Mouse (Mus musculus): Measurements from ENCODE around the gene Pld3. TPM values are rescaled to one million over a fixed set of nuclear protein-coding genes. Genes with fewer than 3 reads are reported as not detected.
A peak's percentile ranks its signal among the peaks of the same experiment; 100 is the strongest.

Pld3 gene
- total RNA-seq (2021) = 100 to 1,000 TPM; 877 to 885 TPM

- peak; percentile 97 to 99 for DNase-seq (ENCODE audit: low spot score in 2 of 2)
Measured at GRCm38 (mm10) chr7:27552931-27553513, at the start of gene Pld3, which contains the start of gene 2310022A10Rik. Gene Pld3 (minus strand): TSS chr7:27553218. Gene 2310022A10Rik (plus strand): TSS chr7:27553233.

GRCm38 (mm10) chr7:27602161-27602560 lies 49.1 kb upstream of the Pld3 start:
- intact Hi-C loops (cut with DNase I) = loop anchor here (1.0 kb wide), 1 partner anchor 19 kb away; no protein-coding TSS in a partner anchor
- DNase-seq (ENCODE audit: low spot score in 2 of 2) = peak in 1 of 2 experiments; percentile 77

More at GRCm38 (mm10) chr7:27552931-27553513, at the start of gene Pld3, which contains the start of gene 2310022A10Rik:
- intact Hi-C loops (cut with DNase I) = no loop called here

- DNase-seq (ENCODE audit: low spot score in 2 of 2) = peak; percentile 79 to 98
- intact Hi-C loops (cut with DNase I) = loop anchor here (1.0 to 2.0 kb wide), 3 partner anchors 10 to 53 kb away; partner anchors contain the start of gene Akt2
Measured at GRCm38 (mm10) chr7:27601628-27602027, 48.6 kb upstream of the Pld3 start.

DNA sequence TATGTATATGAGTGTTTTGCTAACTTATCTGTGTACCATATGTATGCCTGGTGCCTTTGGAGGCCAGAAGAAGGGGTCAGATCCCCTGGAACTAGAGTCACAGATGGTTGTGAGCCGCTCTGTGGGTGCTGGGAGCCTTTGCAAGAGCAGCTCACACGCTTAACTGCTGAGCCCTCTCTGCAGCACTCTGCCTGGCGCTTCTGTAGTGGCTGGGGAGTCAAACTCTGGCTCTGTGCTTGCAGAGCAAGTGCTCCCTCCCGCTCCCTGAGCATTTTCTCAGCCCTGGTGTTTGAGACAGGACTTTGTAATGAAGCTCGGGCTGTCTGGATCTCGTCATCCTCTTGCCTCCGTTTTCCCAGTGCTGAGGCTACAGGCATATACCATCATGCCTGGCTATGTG lies 45.0 kb upstream of the Pld3 start:
- intact Hi-C loops (cut with DNase I) = no loop called here
- peak in 1 of 2 experiments; percentile 66 for DNase-seq (ENCODE audit: low spot score in 2 of 2)

GRCm38 (mm10) chr7:27596586-27597503 lies 43.8 kb upstream of the Pld3 start:
- DNase-seq (ENCODE audit: low spot score in 2 of 2) = no peak

GRCm38 (mm10) chr7:27592934-27593645 lies 40.1 kb upstream of the Pld3 start:
- intact Hi-C loops (cut with DNase I) = loop anchor here (2.0 kb wide), 1 partner anchor 62 kb away; no protein-coding TSS in a partner anchor
- DNase-seq (ENCODE audit: low spot score in 2 of 2) = no peak

More at GRCm38 (mm10) chr7:27596586-27597503, 43.8 kb upstream of the Pld3 start:
- intact Hi-C loops (cut with DNase I) = no loop called here

DNA sequence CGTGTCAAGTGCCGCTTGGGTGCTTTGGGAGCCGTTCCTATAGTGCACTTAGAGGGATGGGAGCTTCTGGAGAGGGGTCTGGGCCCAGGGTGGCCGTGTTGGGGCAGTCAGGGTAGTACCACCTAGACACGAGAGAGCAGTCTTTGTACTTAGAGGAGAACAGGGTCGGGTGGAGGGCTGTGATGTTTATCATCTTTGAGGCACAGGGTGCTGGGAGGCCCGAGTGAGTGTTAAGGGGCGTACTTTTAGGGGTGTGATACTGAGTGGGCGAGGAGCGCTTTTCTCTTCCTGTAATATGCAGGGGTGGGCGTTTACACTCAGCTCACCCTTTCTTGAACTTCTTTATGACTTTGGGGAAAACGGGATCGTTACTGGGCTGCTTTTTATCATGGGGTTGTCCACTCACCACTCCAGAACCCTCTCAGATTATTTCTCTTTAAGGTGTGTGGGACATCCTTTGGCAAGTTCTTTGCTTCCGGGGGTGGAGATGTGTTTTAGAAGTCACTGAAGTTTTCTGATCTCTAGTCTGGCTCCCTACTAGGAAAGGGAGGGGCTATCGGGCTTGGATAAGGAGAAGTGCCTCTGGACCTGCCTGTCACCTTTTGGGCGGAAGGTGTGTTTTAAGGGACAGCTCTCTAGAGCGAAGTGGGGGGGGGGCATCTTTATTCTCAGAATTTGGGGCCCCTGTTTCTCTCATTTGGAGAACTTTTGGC lies 39.4 kb upstream of the Pld3 start:
- intact Hi-C loops (cut with DNase I) = loop anchor here (2.0 kb wide), 1 partner anchor 62 kb away; no protein-coding TSS in a partner anchor

GRCm38 (mm10) chr7:27591266-27592216 lies 38.5 kb upstream of the Pld3 start, which contains the start of gene Akt2:
Gene Akt2 (plus strand): TSS chr7:27591552.
- peak; percentile 92 to 98 for DNase-seq (ENCODE audit: low spot score in 2 of 2)
- intact Hi-C loops (cut with DNase I) = loop anchor here (1.0 to 2.0 kb wide), 2 partner anchors 10 to 63 kb away; no protein-coding TSS in a partner anchor

More for the DNA sequence above, 39.4 kb upstream of the Pld3 start:
- peak in 1 of 2 experiments; percentile 75 for DNase-seq (ENCODE audit: low spot score in 2 of 2)

GRCm38 (mm10) chr7:27590566-27591213 lies 37.7 kb upstream of the Pld3 start:
- intact Hi-C loops (cut with DNase I) = loop anchor here (1.0 kb wide), 1 partner anchor 11 kb away; no protein-coding TSS in a partner anchor
- DNase-seq (ENCODE audit: low spot score in 2 of 2) = no peak

GRCm38 (mm10) chr7:27590088-27590487 lies 37.1 kb upstream of the Pld3 start:
- intact Hi-C loops (cut with DNase I) = no loop called here
- DNase-seq (ENCODE audit: low spot score in 2 of 2) = no peak

- DNase-seq (ENCODE audit: low spot score in 2 of 2) = no peak
- intact Hi-C loops (cut with DNase I) = no loop called here
Measured at GRCm38 (mm10) chr7:27587741-27588140, 34.7 kb upstream of the Pld3 start.

DNA sequence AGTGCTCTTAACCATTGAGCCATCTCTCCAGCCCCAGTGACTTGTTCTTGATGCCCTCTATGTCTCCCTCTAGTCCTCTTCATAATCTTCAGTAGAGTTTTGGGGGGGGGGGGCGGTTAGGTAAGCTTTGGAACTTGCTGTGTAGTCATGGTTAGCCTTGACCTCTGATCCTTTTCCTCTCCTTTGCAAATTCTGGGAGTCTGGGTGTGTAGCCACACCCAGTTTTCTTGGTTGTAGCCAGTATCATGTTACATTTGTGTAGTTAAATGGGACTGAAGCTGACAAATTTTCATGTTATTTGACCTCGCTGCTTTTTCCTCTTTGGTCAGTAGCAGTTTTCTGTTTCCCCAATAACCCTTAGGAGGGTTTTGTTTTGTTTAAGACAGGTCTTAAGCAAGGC lies 33.8 kb upstream of the Pld3 start:
- no peak for DNase-seq (ENCODE audit: low spot score in 2 of 2)
- intact Hi-C loops (cut with DNase I) = no loop called here

GRCm38 (mm10) chr7:27580380-27581174 lies 27.6 kb upstream of the Pld3 start:
- intact Hi-C loops (cut with DNase I) = no loop called here
- no peak for DNase-seq (ENCODE audit: low spot score in 2 of 2)

DNA sequence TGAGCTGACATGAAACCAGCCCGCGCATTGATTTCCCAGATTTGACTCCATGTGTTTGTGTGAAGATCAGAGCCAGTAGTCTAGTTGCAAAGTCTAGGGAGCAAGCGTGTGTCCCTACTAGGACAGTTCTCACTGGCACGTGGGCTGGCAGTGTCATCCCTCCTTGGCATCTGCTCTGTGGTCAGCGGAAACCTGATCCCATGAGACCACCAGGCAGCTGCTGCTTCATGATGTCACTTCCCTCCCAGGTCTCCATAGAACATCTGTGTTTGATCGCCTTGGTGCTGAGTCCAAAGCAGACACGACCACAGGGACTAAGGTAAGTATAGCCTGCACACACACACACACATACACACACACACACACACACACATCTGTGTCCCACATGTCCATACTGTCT lies 25.4 kb upstream of the Pld3 start:
- DNase-seq (ENCODE audit: low spot score in 2 of 2) = no peak
- intact Hi-C loops (cut with DNase I) = no loop called here

DNA sequence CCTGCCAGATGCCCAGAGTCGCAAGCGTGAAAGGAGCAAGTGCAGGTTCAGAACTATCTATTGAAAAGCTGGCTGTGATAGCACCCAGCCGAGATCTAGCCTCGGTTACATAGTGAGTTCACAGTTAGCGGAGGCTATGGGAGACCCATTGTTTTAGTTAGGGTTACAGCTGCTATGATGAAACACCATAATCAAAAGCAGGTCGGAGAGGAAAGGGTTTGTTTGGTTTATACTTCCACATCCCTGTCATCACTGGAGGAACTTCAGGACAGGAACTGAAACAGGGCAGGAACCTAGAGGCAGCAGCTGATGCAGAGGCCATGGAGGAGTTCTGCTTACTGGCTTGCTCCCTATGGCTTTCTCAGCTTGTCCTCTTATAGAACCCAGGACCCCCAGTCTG lies 24.6 kb upstream of the Pld3 start:
- intact Hi-C loops (cut with DNase I) = no loop called here
- DNase-seq (ENCODE audit: low spot score in 2 of 2) = no peak

DNA sequence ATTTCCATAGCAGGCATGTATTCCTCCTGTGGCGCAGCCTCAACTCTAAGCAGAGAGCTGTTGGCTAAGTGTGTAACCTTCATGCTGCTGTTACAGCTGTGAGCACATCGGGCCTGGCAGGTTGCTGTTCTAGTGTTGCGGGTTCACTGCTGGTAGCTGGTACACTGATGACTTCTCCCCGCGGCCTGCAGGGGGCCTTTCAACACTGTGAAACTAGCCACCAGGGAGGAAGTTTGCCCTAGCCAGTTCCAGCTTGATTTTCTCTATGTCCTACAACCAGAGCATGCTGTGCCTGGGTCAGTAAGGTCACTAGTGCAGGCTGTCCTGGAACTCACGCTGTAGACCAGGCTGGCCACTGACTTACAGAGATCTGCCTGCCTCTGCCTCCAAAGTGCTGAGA lies 23.9 kb upstream of the Pld3 start:
- intact Hi-C loops (cut with DNase I) = no loop called here
- no peak for DNase-seq (ENCODE audit: low spot score in 2 of 2)

Data from left cerebral cortex, postnatal 25 days (tissue).